Mouse (Mus musculus) neural tube, embryonic 15.5 days (tissue): ENCODE measurements around the gene Wdr25. TPM values are rescaled to one million over a fixed set of nuclear protein-coding genes. Genes with fewer than 3 reads are reported as not detected.
A peak's percentile ranks its signal among the peaks of the same experiment; 100 is the strongest.

ENCODE experiments used
- ATAC-seq: fragments of 200-750 bp; cut with Nextera tagmentation; 2 replicates; pipeline ENCODE4 v1.8.0; 2017; ENCODE audit warnings: mild to moderate bottlenecking, moderate TSS enrichment, moderate library complexity; ENCODE audit not compliant: low FRiP score
- H3K27ac ChIP-seq: fragments of 300-500 bp; sonication (generic); replicated peaks from 2 replicates; pipeline ENCODE4 v1.5.1; 2015; ENCODE audit warnings: mild to moderate bottlenecking, inconsistent platforms
- H3K27me3 ChIP-seq: fragments of 300-500 bp; sonication (generic); replicated peaks from 2 replicates; pipeline ENCODE4 v1.6.1; 2015; ENCODE audit warnings: inconsistent platforms
- H3K36me3 ChIP-seq: fragments of 300-500 bp; sonication (generic); 2 replicates; pipeline ENCODE4 v1.6.1; 2015; ENCODE audit warnings: inconsistent platforms
- H3K4me1 ChIP-seq: fragments of 300-500 bp; sonication (generic); 2 replicates; pipeline ENCODE4 v1.6.1; 2015; ENCODE audit warnings: inconsistent platforms
- H3K4me2 ChIP-seq: fragments of 300-500 bp; sonication (generic); 2 replicates; pipeline ENCODE4 v1.6.1; 2015; ENCODE audit warnings: inconsistent platforms, mild to moderate bottlenecking, moderate library complexity
- H3K4me3 ChIP-seq: fragments of 300-500 bp; sonication (generic); replicated peaks from 2 replicates; pipeline ENCODE4 v1.5.1; 2015; ENCODE audit warnings: mild to moderate bottlenecking, inconsistent platforms
- H3K9ac ChIP-seq: fragments of 300-500 bp; sonication (generic); replicated peaks from 2 replicates; pipeline ENCODE4 v1.6.1; 2015; ENCODE audit warnings: mild to moderate bottlenecking, inconsistent platforms
- H3K9me3 ChIP-seq: fragments of 300-500 bp; sonication (generic); replicated peaks from 2 replicates; pipeline ENCODE4 v1.6.1; 2016; ENCODE audit warnings: inconsistent platforms
- WGBS: fragments of 180-500 bp; shearing (Covaris S2); methylation state at CpG from one replicate; pipeline ENCODE4 v1.1.7; 2015; ENCODE audit warnings: mixed read lengths; 5-methylcytosine and 5-hydroxymethylcytosine counted together
- polyA plus RNA-seq: library from polyadenylated mRNA; unstranded; fragments of >200 nt; fragmentation: Nextera tagmentation; extraction: Ambion mirVana; gene quantifications from 2 replicates; pipeline ENCODE4 v1.2.1, GENCODE M21; 2015

Gene Wdr25
- polyA plus RNA-seq, 1 experiment from 2014 or later, result 7.4 TPM

GRCm38 (mm10) chr12:108901346-108901745 is 7.9 kb downstream of the Wdr25 start:
- no peak overlapping the region for H3K4me3 ChIP-seq
- peaks cover 25% of the 10 kb centered on the region for H3K4me1 ChIP-seq
- H3K9ac ChIP-seq, result no peak overlapping the region
- no peaks in the 10 kb centered on the region for H3K9me3 ChIP-seq
- no peaks in the 10 kb centered on the region for H3K27me3 ChIP-seq
- no peak for ATAC-seq
- H3K36me3 ChIP-seq, result no peaks in the 10 kb centered on the region
- 61% methylated on average over 5 of the region's 5 CpGs for WGBS
- H3K27ac ChIP-seq, result no peak overlapping the region
- H3K4me2 ChIP-seq, result no peak overlapping the region

- no peak overlapping the region for H3K27ac ChIP-seq
- no peaks in the 10 kb centered on the region for H3K36me3 ChIP-seq
- H3K27me3 ChIP-seq, result no peaks in the 10 kb centered on the region
- 0 out of 2 replicates have a peak, but pooled peaks have one; percentile 39 for ATAC-seq
- no peak overlapping the region for H3K9ac ChIP-seq
- WGBS, result 18% methylated on average over 8 of the region's 8 CpGs
- peaks cover 37% of the 10 kb centered on the region for H3K4me1 ChIP-seq
- no peaks in the 10 kb centered on the region for H3K9me3 ChIP-seq
- H3K4me2 ChIP-seq, result no peak overlapping the region
- no peak overlapping the region for H3K4me3 ChIP-seq
Measured at GRCm38 (mm10) chr12:108902940-108903339, 9.5 kb downstream of the Wdr25 start.

GRCm38 (mm10) chr12:108903600-108904275 is 10.3 kb downstream of the Wdr25 start:
- no peak overlapping the region for H3K4me2 ChIP-seq
- peak overlapping the region; percentile 51 for H3K27ac ChIP-seq
- peak; percentile 59; the same call in 1 of the 2 replicates for ATAC-seq

GRCm38 (mm10) chr12:108904276-108904653 is 10.8 kb downstream of the Wdr25 start:
- H3K27ac ChIP-seq, result peak overlapping the region; percentile 51
- H3K9ac ChIP-seq, result 0 out of 2 replicates have a peak overlapping the region, but pooled peaks have one; percentile 20
- 18% methylated on average over 8 of the region's 8 CpGs for WGBS

More at GRCm38 (mm10) chr12:108903600-108904275, 10.3 kb downstream of the Wdr25 start:
- Histone ChIP-seq H3K4me3 (no peak overlapping the region), H3K9ac (0 out of 2 replicates have a peak overlapping the region, but pooled peaks have one; percentile 20), H3K9me3 (no peaks in the 10 kb centered on the region), H3K27me3 (no peaks in the 10 kb centered on the region), H3K4me1 (peaks cover 45% of the 10 kb centered on the region), H3K36me3 (no peaks in the 10 kb centered on the region)
- 56% methylated on average over 8 of the region's 8 CpGs for WGBS

GRCm38 (mm10) chr12:108905620-108906302 is 12.3 kb downstream of the Wdr25 start:
- no peaks in the 10 kb centered on the region for H3K9me3 ChIP-seq
- H3K27ac ChIP-seq, result no peak overlapping the region; the same call in 1 of the 2 replicates
- H3K4me1 ChIP-seq, result peaks cover 57% of the 10 kb centered on the region
- no peak overlapping the region for H3K4me2 ChIP-seq
- no peak overlapping the region for H3K9ac ChIP-seq
- H3K36me3 ChIP-seq, result no peaks in the 10 kb centered on the region
- ATAC-seq, result no peak
- 21% methylated on average over 14 of the region's 14 CpGs for WGBS
- H3K4me3 ChIP-seq, result no peak overlapping the region
- no peaks in the 10 kb centered on the region for H3K27me3 ChIP-seq

More at GRCm38 (mm10) chr12:108904276-108904653, 10.8 kb downstream of the Wdr25 start:
- Histone ChIP-seq H3K4me2 (no peak overlapping the region), H3K4me1 (peaks cover 49% of the 10 kb centered on the region), H3K36me3 (no peaks in the 10 kb centered on the region), H3K4me3 (no peak overlapping the region), H3K9me3 (no peaks in the 10 kb centered on the region), H3K27me3 (no peaks in the 10 kb centered on the region)
- no peak for ATAC-seq

GRCm38 (mm10) chr12:108906398-108906797 is 13.0 kb downstream of the Wdr25 start:
- no peaks in the 10 kb centered on the region for H3K36me3 ChIP-seq
- H3K4me3 ChIP-seq, result no peak overlapping the region
- peak overlapping the region; percentile 60 for H3K27ac ChIP-seq
- no peaks in the 10 kb centered on the region for H3K9me3 ChIP-seq
- H3K4me1 ChIP-seq, result peaks cover 57% of the 10 kb centered on the region
- peak overlapping the region; percentile 13; the same call in 1 of the 2 replicates for H3K4me2 ChIP-seq
- H3K27me3 ChIP-seq, result no peaks in the 10 kb centered on the region
- ATAC-seq, result no peak
- WGBS, result 33% methylated on average over 12 of the region's 12 CpGs
- H3K9ac ChIP-seq, result no peak overlapping the region

- H3K4me3 ChIP-seq, result no peak overlapping the region
Measured at GRCm38 (mm10) chr12:108909846-108910433, 16.5 kb downstream of the Wdr25 start.

GRCm38 (mm10) chr12:108912442-108912841 is 19.0 kb downstream of the Wdr25 start:
- ATAC-seq, result no peak
- no peak overlapping the region for H3K9ac ChIP-seq
- H3K36me3 ChIP-seq, result no peaks in the 10 kb centered on the region
- H3K27ac ChIP-seq, result no peak overlapping the region
- H3K9me3 ChIP-seq, result no peaks in the 10 kb centered on the region
- H3K4me1 ChIP-seq, result peaks cover 75% of the 10 kb centered on the region
- no peak overlapping the region for H3K4me2 ChIP-seq
- H3K27me3 ChIP-seq, result no peaks in the 10 kb centered on the region
- no peak overlapping the region for H3K4me3 ChIP-seq
- WGBS, result 92% methylated on average over 2 of the region's 2 CpGs

More at GRCm38 (mm10) chr12:108909846-108910433, 16.5 kb downstream of the Wdr25 start:
- Histone ChIP-seq H3K9ac (no peak overlapping the region), H3K36me3 (no peaks in the 10 kb centered on the region), H3K4me1 (peaks cover 73% of the 10 kb centered on the region), H3K9me3 (no peaks in the 10 kb centered on the region), H3K27me3 (no peaks in the 10 kb centered on the region), H3K4me2 (no peak overlapping the region), H3K27ac (no peak overlapping the region)
- no peak for ATAC-seq
- WGBS, result 79% methylated on average over 8 of the region's 8 CpGs

GRCm38 (mm10) chr12:108914198-108914597 is 20.8 kb downstream of the Wdr25 start:
- H3K4me3 ChIP-seq, result no peak overlapping the region
- 44% methylated on average over 3 of the region's 3 CpGs for WGBS
- H3K4me2 ChIP-seq, result no peak overlapping the region
- H3K36me3 ChIP-seq, result no peaks in the 10 kb centered on the region
- H3K27me3 ChIP-seq, result no peaks in the 10 kb centered on the region
- no peak overlapping the region for H3K9ac ChIP-seq
- peak overlapping the region; percentile 48; the same call in 1 of the 2 replicates for H3K27ac ChIP-seq
- H3K9me3 ChIP-seq, result no peaks in the 10 kb centered on the region
- peaks cover 79% of the 10 kb centered on the region for H3K4me1 ChIP-seq
- no peak for ATAC-seq

GRCm38 (mm10) chr12:108914709-108915340 is 21.4 kb downstream of the Wdr25 start:
- H3K27ac ChIP-seq, result peak overlapping the region; percentile 48
- H3K36me3 ChIP-seq, result no peaks in the 10 kb centered on the region
- no peak overlapping the region for H3K4me3 ChIP-seq
- no peaks in the 10 kb centered on the region for H3K27me3 ChIP-seq
- no peaks in the 10 kb centered on the region for H3K9me3 ChIP-seq
- H3K9ac ChIP-seq, result 0 out of 2 replicates have a peak overlapping the region, but pooled peaks have one; percentile 7
- 10% methylated on average over 12 of the region's 12 CpGs for WGBS
- H3K4me1 ChIP-seq, result peaks cover 79% of the 10 kb centered on the region
- ATAC-seq, result no peak
- H3K4me2 ChIP-seq, result no peak overlapping the region

GRCm38 (mm10) chr12:108915893-108916292 is 22.5 kb downstream of the Wdr25 start:
- 11% methylated on average over 6 of the region's 6 CpGs for WGBS
- Histone ChIP-seq H3K27ac (peak overlapping the region; percentile 41; the same call in 1 of the 2 replicates), H3K9me3 (no peaks in the 10 kb centered on the region), H3K9ac (no peak overlapping the region), H3K4me1 (peaks cover 72% of the 10 kb centered on the region), H3K4me3 (no peak overlapping the region), H3K27me3 (no peaks in the 10 kb centered on the region), H3K36me3 (no peaks in the 10 kb centered on the region), H3K4me2 (no peak overlapping the region; the same call in 1 of the 2 replicates)
- ATAC-seq, result peak; percentile 85; the same call in 1 of the 2 replicates
